Mouse (Mus musculus): ENCODE data around the gene Tap1. TPM values are rescaled to one million over a fixed set of nuclear protein-coding genes. Genes with fewer than 3 reads are reported as not detected.

Tap1 gene
- total and polyA plus RNA-seq, 3 experiments: 30.7 to 46.6 TPM; not detected in 1

DNA sequence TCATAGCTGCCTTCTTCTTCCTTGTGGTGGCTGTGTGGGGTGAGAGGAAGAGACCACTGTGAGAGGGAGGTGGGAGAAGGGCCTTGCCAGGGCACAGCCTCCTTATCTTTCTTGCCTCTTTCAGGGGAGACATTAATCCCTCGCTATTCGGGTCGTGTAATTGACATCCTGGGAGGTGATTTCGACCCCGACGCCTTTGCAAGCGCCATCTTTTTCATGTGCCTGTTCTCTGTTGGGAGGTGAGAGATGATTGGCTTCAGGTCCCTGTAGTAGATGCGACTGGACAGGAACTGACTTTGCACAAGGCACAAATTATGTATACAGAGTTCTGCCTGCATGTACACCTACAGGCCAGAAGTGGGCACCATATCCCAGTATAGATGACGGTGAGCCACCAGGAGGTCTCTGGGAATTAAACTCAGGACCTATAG is 18.4 kb downstream of the Tap1 start (continued):
- TF ChIP-seq MAZ (IDR thresholded peaks at IDR 0.05; ENCODE audit: low read depth, low read length): no peak
- TF ChIP-seq RAD21 (IDR thresholded peaks at IDR 0.05; ENCODE audit: low read depth, low read length): peak; percentile 41
- peak; percentile 48 to 78 (median 76) for TF ChIP-seq CTCF (IDR thresholded peaks at IDR 0.05 in 2 of 3, conservative IDR thresholded peaks at IDR 0.05 in 1 of 3; ENCODE audit: control insufficient read depth in 1 of 3, insufficient read depth in 1 of 3, low read depth in 2 of 3, low read length in 3 of 3, poor library complexity in 1 of 3, severe bottlenecking in 1 of 3)
- no peak for TF ChIP-seq ZC3H11A (IDR thresholded peaks at IDR 0.05; ENCODE audit: low read depth, low read length)
- no peak for TF ChIP-seq E2F4 (IDR thresholded peaks at IDR 0.05; ENCODE audit: borderline replicate concordance, low read depth, low read length)
- peak; percentile 43; the same call in 1 of the 2 replicates for TF ChIP-seq SIN3A (IDR thresholded peaks at IDR 0.05; ENCODE audit: low read length)
- no peak for TF ChIP-seq ZMIZ1 (IDR thresholded peaks at IDR 0.05; ENCODE audit: low read depth, low read length)
- no peak for TF ChIP-seq POLR2AphosphoS5 (IDR thresholded peaks at IDR 0.05; ENCODE audit: borderline replicate concordance, low read depth, low read length)
- TF ChIP-seq MEF2A (IDR thresholded peaks at IDR 0.05; ENCODE audit: extremely low read depth, insufficient replicate concordance, low read depth, low read length, poor library complexity, severe bottlenecking): no peak
- no peak for TF ChIP-seq MAX (IDR thresholded peaks at IDR 0.05; ENCODE audit: low read length)
- peak; percentile 8; the same call in 1 of the 2 replicates for TF ChIP-seq ETS1 (IDR thresholded peaks at IDR 0.05; ENCODE audit: low read depth, low read length)
- peak; percentile 52 for TF ChIP-seq SMC3 (IDR thresholded peaks at IDR 0.05; ENCODE audit: low read depth, low read length)
- TF ChIP-seq GATA1 (IDR thresholded peaks at IDR 0.05; ENCODE audit: low read depth, low read length): no peak
- TF ChIP-seq USF1 (IDR thresholded peaks at IDR 0.05; ENCODE audit: low read depth, low read length): no peak
- TF ChIP-seq NRF1 (IDR thresholded peaks at IDR 0.05; ENCODE audit: insufficient read depth, low read depth, low read length, poor library complexity, severe bottlenecking): no peak
- TF ChIP-seq MYB (IDR thresholded peaks at IDR 0.05; ENCODE audit: low read depth, low read length): no peak
- no peak for TF ChIP-seq TAL1 (IDR thresholded peaks at IDR 0.05; ENCODE audit: low read length)

GRCm38 (mm10) chr17:34206731-34207130 is 19.4 kb downstream of the Tap1 start:
- Histone ChIP-seq H3K9me3 (replicated peaks; ENCODE audit: insufficient read depth, low read length) (no peaks in the 10 kb centered on the region), H3K9ac (ENCODE audit: control insufficient read depth, low read depth, low read length, poor library complexity, severe bottlenecking) (no peak overlapping the region), H3K27me3 (ENCODE audit: control insufficient read depth in 1 of 2, insufficient read depth in 2 of 2, low read length in 2 of 2) (no peaks in the 10 kb centered on the region), H3K36me3 (ENCODE audit: control insufficient read depth in 1 of 2, insufficient read depth in 2 of 2, low read length in 2 of 2) (peaks cover 0 to 23% of the 10 kb centered on the region in 2 experiments; a peak in 2 of 4 replicates), H3K4me3 (ENCODE audit: control insufficient read depth in 1 of 2, insufficient read depth in 1 of 2, low read depth in 2 of 2, low read length in 2 of 2) (no peak overlapping the region), H3K4me1 (ENCODE audit: control insufficient read depth in 1 of 2, insufficient read depth in 2 of 2, low read length in 2 of 2) (peaks cover 9 to 38% of the 10 kb centered on the region in 2 experiments), H3K79me2 (ENCODE audit: control insufficient read depth, insufficient read depth, low read length, poor library complexity) (peaks cover 13% of the 10 kb centered on the region), H3K27ac (ENCODE audit: control insufficient read depth, low read depth, low read length) (no peak overlapping the region)
- DNase-seq (ENCODE audit: low read depth, low spot score): no peak
- TF ChIP-seq POLR2AphosphoS2 (IDR thresholded peaks at IDR 0.05; ENCODE audit: low read length): no peak
- TF ChIP-seq KAT2A (conservative IDR thresholded peaks at IDR 0.05; ENCODE audit: low read depth, low read length): no peak
- TF ChIP-seq MAX (IDR thresholded peaks at IDR 0.05; ENCODE audit: low read length): no peak
- no peak for TF ChIP-seq NRF1 (IDR thresholded peaks at IDR 0.05; ENCODE audit: insufficient read depth, low read depth, low read length, poor library complexity, severe bottlenecking)
- no peak for TF ChIP-seq HCFC1 (IDR thresholded peaks at IDR 0.05; ENCODE audit: low read depth, low read length)
- no peak for TF ChIP-seq SIN3A (IDR thresholded peaks at IDR 0.05; ENCODE audit: low read length)
- no peak for TF ChIP-seq GATA1 (IDR thresholded peaks at IDR 0.05; ENCODE audit: low read depth, low read length)
- no peak for TF ChIP-seq MAZ (IDR thresholded peaks at IDR 0.05; ENCODE audit: low read depth, low read length)
- no peak for TF ChIP-seq CHD2 (IDR thresholded peaks at IDR 0.05; ENCODE audit: low read length)
- TF ChIP-seq ZC3H11A (IDR thresholded peaks at IDR 0.05; ENCODE audit: low read depth, low read length): no peak
- TF ChIP-seq MYB (IDR thresholded peaks at IDR 0.05; ENCODE audit: low read depth, low read length): no peak
